Mouse (Mus musculus) liver, embryonic 13.5 days (tissue): ENCODE measurements around the gene Ankib1. TPM values are rescaled to one million over a fixed set of nuclear protein-coding genes. Genes with fewer than 3 reads are reported as not detected.
A peak's percentile ranks its signal among the peaks of the same experiment; 100 is the strongest.
"Not testable (repeated sequence)": the region's sequence is repeated elsewhere in the genome, so short reads cannot be mapped to it uniquely, and the experiment has no call there.

Experiments
- ATAC-seq: fragments of 200-750 bp; cut with Nextera tagmentation; 2 replicates; pipeline ENCODE4 v1.8.0; 2017; ENCODE audit warnings: low read depth, mild to moderate bottlenecking, moderate number of reproducible peaks, moderate library complexity
- DNase-seq: peaks from one replicate; pipeline ENCODE4 v3.0.0; 2022
- H3K27ac ChIP-seq: fragments of 300-500 bp; sonication (generic); 2 replicates; pipeline ENCODE4 v1.5.1; 2015; ENCODE audit warnings: moderate library complexity, mild to moderate bottlenecking, inconsistent platforms
- H3K27me3 ChIP-seq: fragments of 300-500 bp; sonication (generic); 2 replicates; pipeline ENCODE4 v1.6.1; 2015; ENCODE audit warnings: mild to moderate bottlenecking, inconsistent platforms
- H3K36me3 ChIP-seq: fragments of 300-500 bp; sonication (generic); 2 replicates; pipeline ENCODE4 v1.6.1; 2015; ENCODE audit warnings: mild to moderate bottlenecking, inconsistent platforms
- H3K4me1 ChIP-seq: fragments of 300-500 bp; sonication (generic); replicated peaks from 2 replicates; pipeline ENCODE4 v1.6.1; 2015; ENCODE audit warnings: inconsistent platforms
- H3K4me2 ChIP-seq: fragments of 300-500 bp; sonication (generic); 2 replicates; pipeline ENCODE4 v1.6.1; 2015; ENCODE audit warnings: inconsistent platforms, mild to moderate bottlenecking, moderate library complexity
- H3K4me3 ChIP-seq: fragments of 300-500 bp; sonication (generic); replicated peaks from 2 replicates; pipeline ENCODE4 v1.5.1; 2015; ENCODE audit warnings: mild to moderate bottlenecking, inconsistent platforms
- H3K9ac ChIP-seq: fragments of 300-500 bp; sonication (generic); 2 replicates; pipeline ENCODE4 v1.6.1; 2015; ENCODE audit warnings: mild to moderate bottlenecking, inconsistent platforms
- H3K9me3 ChIP-seq: fragments of 300-500 bp; sonication (generic); replicated peaks from 2 replicates; pipeline ENCODE4 v1.6.1; 2016; ENCODE audit warnings: inconsistent platforms
- WGBS: fragments of 180-500 bp; shearing (Covaris S2); methylation state at CpG from one replicate; pipeline ENCODE4 v1.1.7; 2015; ENCODE audit not compliant: insufficient replicate concordance; 5-methylcytosine and 5-hydroxymethylcytosine counted together
- polyA plus RNA-seq: library from polyadenylated mRNA; unstranded; fragments of >200 nt; fragmentation: Nextera tagmentation; extraction: Ambion mirVana; gene quantifications from 2 replicates; pipeline ENCODE4 v1.2.1, GENCODE M21; 2015

The Ankib1 gene
- polyA plus RNA-seq, 1 experiment from 2014 or later, result 3.9 TPM

GRCm38 (mm10) chr5:3791048-3791447, 11.7 kb downstream of the Ankib1 start:
- no peak for DNase-seq
- Histone ChIP-seq H3K9ac (no peak overlapping the region), H3K27ac (no peak overlapping the region), H3K9me3 (no peaks in the 10 kb centered on the region), H3K4me3 (no peak overlapping the region), H3K27me3 (no peaks in the 10 kb centered on the region), H3K36me3 (no peaks in the 10 kb centered on the region), H3K4me1 (peaks cover 8% of the 10 kb centered on the region), H3K4me2 (no peak overlapping the region)
- no peak for ATAC-seq

DNA sequence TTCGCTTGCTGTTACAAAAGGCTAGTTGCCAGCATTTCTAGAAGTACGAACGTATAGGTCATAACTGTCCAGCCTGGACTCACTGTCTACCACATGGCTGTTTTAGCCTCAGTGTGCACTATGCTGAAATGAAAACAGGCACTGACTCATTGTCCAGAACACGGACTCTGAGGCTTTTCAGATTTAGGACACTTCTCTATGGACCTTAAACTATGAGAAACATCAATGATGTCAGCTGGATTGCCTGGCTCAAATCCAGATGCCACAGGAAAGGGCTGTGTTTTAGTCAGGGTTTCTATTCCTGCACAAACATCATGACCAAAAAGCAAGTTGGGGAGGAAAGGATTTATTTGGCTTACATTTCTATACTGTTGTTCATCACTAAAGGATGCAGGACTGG, 15.2 kb downstream of the Ankib1 start:
- no peak overlapping the region for H3K9ac ChIP-seq
- WGBS, result 75% methylated on average over 4 of the region's 4 CpGs
- no peaks in the 10 kb centered on the region for H3K9me3 ChIP-seq
- H3K4me2 ChIP-seq, result no peak overlapping the region
- DNase-seq (no peak), ATAC-seq (no peak)
- peaks cover 18% of the 10 kb centered on the region for H3K4me1 ChIP-seq
- no peaks in the 10 kb centered on the region for H3K27me3 ChIP-seq
- no peaks in the 10 kb centered on the region for H3K36me3 ChIP-seq
- no peak overlapping the region for H3K4me3 ChIP-seq
- no peak overlapping the region for H3K27ac ChIP-seq

GRCm38 (mm10) chr5:3784751-3785496, 17.8 kb downstream of the Ankib1 start:
- Histone ChIP-seq H3K9me3 (no peaks in the 10 kb centered on the region), H3K27me3 (no peaks in the 10 kb centered on the region), H3K27ac (no peak overlapping the region), H3K36me3 (no peaks in the 10 kb centered on the region), H3K4me3 (no peak overlapping the region), H3K4me1 (peaks cover 10% of the 10 kb centered on the region), H3K4me2 (no peak overlapping the region), H3K9ac (no peak overlapping the region)
- no peak for DNase-seq
- 63% methylated on average over 1 of the region's 1 CpGs for WGBS
- ATAC-seq, result no peak

DNA sequence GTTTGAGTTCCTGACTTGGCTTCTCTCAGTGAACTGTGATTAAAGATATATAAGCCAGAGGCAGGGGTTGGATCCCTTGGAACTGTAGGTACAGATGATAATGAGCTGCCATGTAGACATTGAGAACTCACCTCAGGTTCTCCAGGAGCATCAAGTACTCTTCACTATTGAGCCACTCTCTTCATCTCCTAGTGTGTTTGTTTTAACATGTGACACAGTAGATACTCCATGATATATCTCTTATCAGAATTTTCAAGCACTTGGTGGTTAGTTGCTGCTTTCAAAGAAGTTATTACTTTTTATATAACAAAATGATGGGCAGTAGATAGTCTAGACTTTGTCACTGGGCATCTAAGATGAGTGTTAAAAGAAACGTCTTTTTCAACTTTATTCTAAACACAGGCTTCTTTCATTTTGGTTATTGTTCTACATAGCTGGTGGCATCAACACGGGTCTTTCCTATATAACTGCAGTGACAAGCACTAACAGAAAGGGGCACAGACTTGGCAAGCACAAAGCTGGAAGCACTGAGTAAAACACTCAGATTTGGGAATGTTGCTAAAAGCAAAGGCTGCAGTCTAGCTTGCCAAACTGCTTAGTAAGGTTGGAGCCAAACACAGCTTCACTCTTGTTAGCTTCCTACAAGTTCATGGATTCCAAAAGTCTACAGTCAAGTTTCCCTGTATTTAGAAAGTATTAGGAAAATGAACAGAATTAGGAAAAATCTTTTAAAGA, 18.6 kb downstream of the Ankib1 start:
- no peak overlapping the region for H3K9ac ChIP-seq
- ATAC-seq (peak; percentile 48; the same call in 1 of the 2 replicates), DNase-seq (no peak)
- H3K27ac ChIP-seq, result no peak overlapping the region
- H3K27me3 ChIP-seq, result no peaks in the 10 kb centered on the region
- H3K4me2 ChIP-seq, result no peak overlapping the region
- WGBS, result 49% methylated on average over 2 of the region's 2 CpGs
- H3K4me1 ChIP-seq, result peaks cover 10% of the 10 kb centered on the region
- H3K4me3 ChIP-seq, result no peak overlapping the region
- H3K36me3 ChIP-seq, result no peaks in the 10 kb centered on the region
- no peaks in the 10 kb centered on the region for H3K9me3 ChIP-seq

- ATAC-seq (no peak), DNase-seq (no peak)
- H3K4me2 ChIP-seq, result no peak overlapping the region
- H3K4me1 ChIP-seq, result peaks cover 10% of the 10 kb centered on the region
- no peak overlapping the region for H3K27ac ChIP-seq
- no peaks in the 10 kb centered on the region for H3K36me3 ChIP-seq
- H3K9ac ChIP-seq, result no peak overlapping the region
- no peaks in the 10 kb centered on the region for H3K27me3 ChIP-seq
- no peak overlapping the region for H3K4me3 ChIP-seq
- no peaks in the 10 kb centered on the region for H3K9me3 ChIP-seq
Measured at GRCm38 (mm10) chr5:3782670-3783069, 20.1 kb downstream of the Ankib1 start.

DNA sequence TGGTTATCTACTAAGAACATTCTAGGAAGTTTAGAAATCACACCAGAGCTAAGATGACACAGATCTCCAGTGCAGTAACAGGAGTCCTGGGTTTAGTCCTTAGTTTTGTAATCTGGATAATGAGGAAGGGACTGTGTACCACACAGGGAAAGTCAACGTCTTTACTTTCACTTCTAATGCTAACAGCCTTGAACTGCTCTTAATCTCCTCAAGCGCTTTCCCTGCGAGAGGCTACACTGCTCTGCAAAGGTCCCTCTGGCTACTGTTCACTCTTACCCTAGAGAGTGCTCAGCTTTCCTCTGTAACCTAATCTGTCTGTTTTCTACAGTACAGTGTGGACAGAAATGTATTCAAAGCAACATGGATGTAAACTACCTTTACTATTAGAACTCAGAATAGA, 30.7 kb downstream of the Ankib1 start:
- Histone ChIP-seq H3K36me3 (peaks cover 8% of the 10 kb centered on the region; the same call in 1 of the 2 replicates), H3K4me1 (0 out of 2 replicates have a peak, but pooled peaks cover 2% of the 10 kb centered on the region), H3K9ac (no peak overlapping the region), H3K27ac (no peak overlapping the region), H3K9me3 (no peaks in the 10 kb centered on the region), H3K4me2 (no peak overlapping the region), H3K4me3 (no peak overlapping the region), H3K27me3 (no peaks in the 10 kb centered on the region)
- 67% methylated on average over 3 of the region's 3 CpGs for WGBS
- ATAC-seq (no peak), DNase-seq (no peak)

GRCm38 (mm10) chr5:3771512-3771911, 31.2 kb downstream of the Ankib1 start:
- ATAC-seq (no peak), DNase-seq (no peak)
- Histone ChIP-seq H3K4me1 (0 out of 2 replicates have a peak, but pooled peaks cover 2% of the 10 kb centered on the region), H3K4me2 (no peak overlapping the region), H3K27ac (no peak overlapping the region), H3K4me3 (no peak overlapping the region), H3K9ac (no peak overlapping the region), H3K36me3 (peaks cover 13% of the 10 kb centered on the region), H3K27me3 (no peaks in the 10 kb centered on the region), H3K9me3 (no peaks in the 10 kb centered on the region)
- WGBS, result 84% methylated on average over 3 of the region's 3 CpGs

DNA sequence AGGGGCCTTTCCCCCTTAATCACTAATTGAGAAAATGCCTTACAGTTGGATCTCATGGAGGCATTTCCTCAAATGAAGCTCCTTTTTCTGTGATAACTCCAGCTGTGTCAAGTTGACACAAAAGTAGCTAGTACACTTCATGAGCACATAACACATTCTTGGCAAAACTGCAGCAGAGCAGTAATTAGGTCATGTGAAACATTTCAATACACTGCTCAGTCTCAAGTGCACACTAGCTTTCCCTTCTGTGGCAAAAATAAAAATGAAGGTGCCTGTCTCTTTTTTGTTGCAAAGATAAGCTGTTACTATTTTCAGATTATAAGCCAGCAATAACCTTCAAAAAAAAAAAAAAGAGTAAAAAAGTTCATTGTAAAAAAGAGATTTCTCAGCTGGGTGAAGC, 52.2 kb downstream of the Ankib1 start:
- not testable (repeated sequence) for H3K27me3 ChIP-seq, DNase-seq, H3K4me2 ChIP-seq, ATAC-seq, H3K9ac ChIP-seq, H3K9me3 ChIP-seq, H3K4me3 ChIP-seq, H3K27ac ChIP-seq, H3K4me1 ChIP-seq
- H3K36me3 ChIP-seq, result peaks cover 18% of the 10 kb centered on the region; the same call in 1 of the 2 replicates

GRCm38 (mm10) chr5:3732846-3733245, 69.9 kb downstream of the Ankib1 start:
- H3K9ac ChIP-seq, DNase-seq, H3K9me3 ChIP-seq, H3K4me3 ChIP-seq, H3K4me1 ChIP-seq, ATAC-seq, H3K4me2 ChIP-seq, H3K27ac ChIP-seq, H3K27me3 ChIP-seq: not testable (repeated sequence)
- peaks cover 12% of the 10 kb centered on the region; the same call in 1 of the 2 replicates for H3K36me3 ChIP-seq
- WGBS, result 85% methylated on average over 24 of the region's 24 CpGs

DNA sequence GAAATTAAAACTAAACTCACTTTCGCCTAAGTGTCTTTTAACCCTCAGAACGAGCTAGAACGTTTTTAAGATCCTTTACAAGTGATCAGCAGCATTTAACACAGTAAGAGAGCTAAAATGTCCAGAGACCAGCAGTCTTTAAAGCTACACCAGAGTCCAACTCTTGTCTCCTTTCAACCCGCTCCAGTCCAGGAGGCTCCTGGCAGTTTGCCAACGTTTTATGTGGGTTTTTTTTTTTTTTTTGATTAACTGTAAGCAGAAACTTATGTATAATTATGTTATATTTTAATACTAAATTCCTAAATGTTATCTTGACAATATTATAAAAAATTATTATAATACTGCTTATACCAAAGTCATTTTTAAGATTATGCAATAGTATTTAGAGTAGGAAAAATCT, 73.9 kb downstream of the Ankib1 start:
- Histone ChIP-seq H3K27me3 (no peaks in the 10 kb centered on the region), H3K36me3 (peaks cover 21% of the 10 kb centered on the region; the same call in 1 of the 2 replicates), H3K4me2 (no peak overlapping the region), H3K9ac (no peak overlapping the region), H3K27ac (no peak overlapping the region), H3K4me1 (no peaks in the 10 kb centered on the region), H3K9me3 (no peaks in the 10 kb centered on the region), H3K4me3 (no peak overlapping the region)
- ATAC-seq, result no peak
- no peak for DNase-seq
- WGBS, result 77% methylated on average over 5 of the region's 5 CpGs

GRCm38 (mm10) chr5:3725491-3725890, 77.2 kb downstream of the Ankib1 start:
- no peak overlapping the region for H3K4me3 ChIP-seq
- no peak overlapping the region for H3K27ac ChIP-seq
- peaks cover 29% of the 10 kb centered on the region for H3K36me3 ChIP-seq
- H3K4me1 ChIP-seq, result peaks cover 15% of the 10 kb centered on the region
- no peaks in the 10 kb centered on the region for H3K27me3 ChIP-seq
- no peak overlapping the region for H3K9ac ChIP-seq
- H3K4me2 ChIP-seq, result no peak overlapping the region
- no peaks in the 10 kb centered on the region for H3K9me3 ChIP-seq
- WGBS, result 67% methylated on average over 1 of the region's 1 CpGs
- DNase-seq (no peak), ATAC-seq (no peak)

GRCm38 (mm10) chr5:3723415-3723814, 79.3 kb downstream of the Ankib1 start:
- Histone ChIP-seq H3K9me3 (no peaks in the 10 kb centered on the region), H3K4me3 (no peak overlapping the region), H3K27me3 (no peaks in the 10 kb centered on the region), H3K4me2 (no peak overlapping the region), H3K36me3 (peaks cover 36% of the 10 kb centered on the region), H3K9ac (no peak overlapping the region), H3K27ac (peak overlapping the region; percentile 40), H3K4me1 (peaks cover 15% of the 10 kb centered on the region)
- WGBS, result 62% methylated on average over 2 of the region's 2 CpGs
- ATAC-seq (0 out of 2 replicates have a peak, but pooled peaks have one; percentile 32), DNase-seq (no peak)
